Mouse (Mus musculus) spleen, adult 2 months (tissue): ENCODE results near the gene Fam110c.

Source experiments
- CTCF ChIP-seq: fragments of 200-500 bp; IDR thresholded peaks from 2 replicates; pipeline ENCODE4 v1.5.1; 2011; ENCODE audit warnings: mild to moderate bottlenecking, inconsistent platforms; ENCODE audit not compliant: insufficient read depth, insufficient read length, insufficient replicate concordance; ENCODE audit errors: extremely low read depth
- POLR2A ChIP-seq: fragments of 200-500 bp; IDR thresholded peaks from 2 replicates; pipeline ENCODE4 v1.6.1; 2011; ENCODE audit warnings: low read depth, low read length, inconsistent platforms

DNA sequence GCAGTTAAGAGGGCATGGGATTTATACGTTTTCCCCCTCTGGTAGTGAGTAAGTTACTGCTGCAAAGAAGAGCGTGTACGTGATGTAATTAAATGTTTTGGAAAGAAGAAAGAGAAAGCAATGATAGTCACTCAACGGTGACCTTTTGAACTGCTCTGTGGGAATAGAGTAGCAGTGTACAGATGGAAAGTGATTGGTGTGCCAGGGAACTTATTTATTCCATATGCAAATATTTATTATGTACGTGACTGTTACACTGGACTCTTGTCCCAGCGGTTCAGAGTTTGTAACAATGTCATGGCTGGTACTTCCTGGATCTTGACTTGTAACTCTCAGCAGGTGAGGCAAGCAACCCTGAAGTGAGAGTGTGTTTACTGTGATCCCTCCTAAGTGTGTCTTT lies 6.7 kb downstream of the Fam110c start:
- no peak for TF ChIP-seq CTCF
- TF ChIP-seq POLR2A: no peak
